Mouse (Mus musculus): ENCODE data around the gene C1qb.

DNA sequence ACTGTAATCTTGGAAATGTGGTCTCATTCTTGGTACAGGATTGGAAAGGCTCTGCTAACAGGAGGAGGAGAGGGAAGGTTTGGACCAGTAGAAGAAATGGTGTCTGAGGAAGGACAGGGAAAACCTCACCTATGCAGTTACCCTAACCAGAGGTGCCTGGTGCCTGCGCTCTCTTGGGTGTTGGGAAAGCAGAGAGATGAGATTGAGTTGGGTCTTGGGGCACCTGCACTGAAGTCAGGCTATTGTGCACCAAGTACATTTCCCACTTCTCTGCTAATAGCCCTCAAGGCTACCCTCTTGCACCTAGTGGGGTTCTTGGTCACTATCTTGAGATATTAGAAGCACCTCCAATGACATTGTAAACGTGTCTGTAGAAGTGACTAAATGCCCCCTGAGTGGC is 23.6 kb downstream of the C1qb start:
- TF ChIP-seq CTCF (IDR thresholded peaks at IDR 0.05) (no peak), EP300 (IDR thresholded peaks at IDR 0.05) (no peak)

Measured in lung, postnatal 0 days (tissue).